Mouse (Mus musculus): ENCODE measurements around the gene Ncapg2.

Ncapg2 gene

GRCm38 (mm10) chr12:116405045-116405835, at the start of gene Ncapg2:
Gene Ncapg2 (plus strand): TSS chr12:116405402.
- peak; percentile 94 to 98 for DNase-seq (ENCODE audit: low spot score in 2 of 2)

GRCm38 (mm10) chr12:116362091-116362490, 43.1 kb upstream of the Ncapg2 start:
- DNase-seq (ENCODE audit: low spot score in 2 of 2): no peak

- DNase-seq (ENCODE audit: low spot score in 2 of 2): no peak
Observed at GRCm38 (mm10) chr12:116366900-116367299, 38.3 kb upstream of the Ncapg2 start.

- no peak for DNase-seq (ENCODE audit: low spot score in 2 of 2)
Observed at GRCm38 (mm10) chr12:116367346-116367745, 37.9 kb upstream of the Ncapg2 start.

- no peak for DNase-seq (ENCODE audit: low spot score in 2 of 2)
Observed at GRCm38 (mm10) chr12:116368857-116369256, 36.3 kb upstream of the Ncapg2 start.

GRCm38 (mm10) chr12:116383101-116383500, 22.1 kb upstream of the Ncapg2 start:
- DNase-seq (ENCODE audit: low spot score in 2 of 2): no peak

- no peak for DNase-seq (ENCODE audit: low spot score in 2 of 2)
Observed at GRCm38 (mm10) chr12:116383995-116384394, 21.2 kb upstream of the Ncapg2 start.

- DNase-seq (ENCODE audit: low spot score in 2 of 2): no peak
Observed at GRCm38 (mm10) chr12:116386802-116387201, 18.4 kb upstream of the Ncapg2 start.

GRCm38 (mm10) chr12:116389868-116390267, 15.3 kb upstream of the Ncapg2 start:
- DNase-seq (ENCODE audit: low spot score in 2 of 2): no peak

- DNase-seq (ENCODE audit: low spot score in 2 of 2): no peak
Observed at GRCm38 (mm10) chr12:116394327-116394726, 10.9 kb upstream of the Ncapg2 start.

GRCm38 (mm10) chr12:116395312-116395711, 9.9 kb upstream of the Ncapg2 start:
- no peak for DNase-seq (ENCODE audit: low spot score in 2 of 2)

- no peak for DNase-seq (ENCODE audit: low spot score in 2 of 2)
Observed at GRCm38 (mm10) chr12:116396072-116396695, 9.0 kb upstream of the Ncapg2 start.

- DNase-seq (ENCODE audit: low spot score in 2 of 2): no peak
Observed at GRCm38 (mm10) chr12:116404012-116404679, 1.1 kb upstream of the Ncapg2 start.

- no peak for DNase-seq (ENCODE audit: low spot score in 2 of 2)
Observed at GRCm38 (mm10) chr12:116405836-116406155, 594 bp downstream of the Ncapg2 start.

- no peak for DNase-seq (ENCODE audit: low spot score in 2 of 2)
Observed at GRCm38 (mm10) chr12:116407883-116408282, 2.7 kb downstream of the Ncapg2 start.

GRCm38 (mm10) chr12:116414941-116415340, 9.7 kb downstream of the Ncapg2 start:
- DNase-seq (ENCODE audit: low spot score in 2 of 2): no peak

- DNase-seq (ENCODE audit: low spot score in 2 of 2): no peak
Observed at GRCm38 (mm10) chr12:116416514-116416913, 11.3 kb downstream of the Ncapg2 start.

GRCm38 (mm10) chr12:116421656-116422055, 16.5 kb downstream of the Ncapg2 start:
- no peak for DNase-seq (ENCODE audit: low spot score in 2 of 2)

GRCm38 (mm10) chr12:116425392-116425791, 20.2 kb downstream of the Ncapg2 start:
- DNase-seq (ENCODE audit: low spot score in 2 of 2): no peak

GRCm38 (mm10) chr12:116433742-116434141, 28.5 kb downstream of the Ncapg2 start:
- no peak for DNase-seq (ENCODE audit: low spot score in 2 of 2)

- DNase-seq (ENCODE audit: low spot score in 2 of 2): no peak
Observed at GRCm38 (mm10) chr12:116435232-116435631, 30.0 kb downstream of the Ncapg2 start.

- DNase-seq (ENCODE audit: low spot score in 2 of 2): no peak
Observed at GRCm38 (mm10) chr12:116436125-116436524, 30.9 kb downstream of the Ncapg2 start.

GRCm38 (mm10) chr12:116438591-116438990, 33.4 kb downstream of the Ncapg2 start:
- no peak for DNase-seq (ENCODE audit: low spot score in 2 of 2)
